Mouse (Mus musculus) monocyte, adult 5-6 weeks (primary cell): ENCODE data around the gene Slc26a5. TPM values are rescaled to one million over a fixed set of nuclear protein-coding genes. Genes with fewer than 3 reads are reported as not detected.

Experiments used
- ATAC-seq: fragments of 153-309, 156-312 bp; replicated peaks from 2 replicates; pipeline ENCODE4 v1.8.0; 2017; ENCODE audit warnings: mild to moderate bottlenecking; ENCODE audit not compliant: low TSS enrichment, insufficient number of reproducible peaks, severe bottlenecking, poor library complexity, low FRiP score
- total RNA-seq: library from RNA; stranded (forward); fragments of 200-1000, 200-491, 200-594 nt; gene quantifications from 3 replicates; pipeline ENCODE4 v1.2.3, GENCODE M21; 2017

The Slc26a5 gene
- total RNA-seq, 1 experiment from 2014 or later: not detected

DNA sequence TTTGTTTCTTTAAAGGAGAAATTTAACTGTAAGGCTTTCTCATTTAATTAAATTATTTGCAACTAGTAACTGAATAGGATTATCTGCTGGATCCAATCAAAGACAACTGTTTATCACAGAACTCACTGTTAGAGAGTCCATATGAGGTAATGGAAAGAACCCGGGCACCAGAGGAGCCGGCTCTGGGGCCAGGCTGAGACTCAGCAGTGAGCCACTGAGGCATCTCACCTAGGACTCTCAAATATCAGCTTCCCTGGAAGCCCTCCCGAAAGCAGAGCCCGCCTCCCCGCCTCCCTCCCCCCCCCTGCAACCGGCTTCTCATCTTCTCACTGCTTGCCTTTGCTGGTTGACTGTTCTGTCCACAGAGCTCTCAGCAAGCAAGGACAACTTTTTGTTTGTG is 37.8 kb downstream of the Slc26a5 start:
- ATAC-seq: no peak

DNA sequence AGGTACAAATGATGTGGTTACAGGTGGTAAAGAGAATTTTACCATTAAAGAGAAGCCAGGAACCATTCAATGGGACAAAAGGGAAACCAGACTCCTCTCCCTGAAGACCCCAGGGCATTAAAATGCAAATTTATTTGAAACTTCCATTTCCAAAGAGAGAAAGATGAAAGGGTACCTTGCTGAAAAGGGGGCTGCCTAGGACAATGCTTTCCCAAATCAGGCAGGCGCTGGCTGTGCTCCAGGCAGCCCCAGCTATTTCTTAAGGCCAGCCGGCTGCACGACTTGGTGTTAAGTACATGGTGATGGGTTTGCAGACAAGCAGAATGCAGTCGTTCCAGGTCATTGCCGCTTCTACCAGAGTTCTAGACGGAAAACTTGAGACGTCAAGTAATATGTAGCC is 39.0 kb downstream of the Slc26a5 start:
- ATAC-seq: no peak

DNA sequence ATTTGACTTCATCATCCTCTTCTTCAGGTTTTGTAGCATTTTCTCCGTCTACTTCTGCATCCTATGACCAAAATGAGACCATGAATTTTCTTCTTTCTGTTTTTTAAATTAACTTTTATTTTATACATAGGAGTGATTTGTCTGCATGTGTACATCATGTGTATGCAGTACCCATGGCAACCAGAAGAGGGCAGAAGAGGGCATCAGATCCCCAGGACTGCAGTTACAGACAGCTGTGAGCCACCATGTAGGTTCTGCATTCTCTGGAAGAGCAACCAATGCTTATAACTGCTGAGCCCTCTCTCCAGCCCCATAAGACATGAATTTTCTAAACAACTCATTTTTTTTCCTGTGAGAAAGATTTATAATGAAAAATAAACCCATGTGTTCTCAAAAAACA is 51.4 kb downstream of the Slc26a5 start:
- ATAC-seq: no peak

DNA sequence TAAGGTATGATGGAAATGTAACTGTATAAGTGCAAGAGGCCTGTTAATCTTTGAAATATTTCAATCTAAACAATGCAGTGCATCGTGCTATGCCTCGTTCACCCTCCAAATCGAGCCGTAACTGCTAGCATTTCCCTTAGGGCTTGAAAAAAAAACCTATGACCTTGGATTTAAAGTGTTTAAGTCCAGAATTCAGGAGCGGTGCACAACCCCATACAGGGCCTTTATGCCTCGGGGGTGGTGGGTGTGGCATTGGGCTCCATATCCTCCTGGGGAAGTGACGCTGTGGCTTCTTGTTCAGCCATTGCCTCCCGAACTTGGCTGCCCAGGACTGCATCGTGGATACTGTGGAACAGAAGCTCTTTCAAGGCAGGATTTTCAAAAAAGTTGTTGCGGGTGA is 54.5 kb downstream of the Slc26a5 start:
- no peak for ATAC-seq

DNA sequence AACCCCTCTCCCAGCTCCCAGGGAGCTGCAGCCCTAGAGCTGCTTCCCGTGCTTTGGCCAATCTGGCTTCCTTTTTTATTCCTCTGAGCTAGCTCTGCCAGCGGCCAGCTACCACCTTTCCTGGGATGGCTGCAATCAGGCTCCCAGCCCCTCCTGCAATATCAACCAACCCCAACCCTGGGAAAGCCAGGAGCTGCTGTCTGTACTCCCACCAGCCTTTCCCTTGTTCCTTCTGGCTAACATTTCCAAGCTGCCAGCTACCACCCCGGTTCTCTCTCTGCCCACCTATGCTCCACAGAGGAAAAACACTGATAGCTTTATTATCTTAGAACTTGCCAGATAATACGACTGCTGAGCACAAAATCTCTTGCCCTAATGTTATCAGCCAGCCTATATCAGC is 60.6 kb downstream of the Slc26a5 start:
- ATAC-seq: no peak

DNA sequence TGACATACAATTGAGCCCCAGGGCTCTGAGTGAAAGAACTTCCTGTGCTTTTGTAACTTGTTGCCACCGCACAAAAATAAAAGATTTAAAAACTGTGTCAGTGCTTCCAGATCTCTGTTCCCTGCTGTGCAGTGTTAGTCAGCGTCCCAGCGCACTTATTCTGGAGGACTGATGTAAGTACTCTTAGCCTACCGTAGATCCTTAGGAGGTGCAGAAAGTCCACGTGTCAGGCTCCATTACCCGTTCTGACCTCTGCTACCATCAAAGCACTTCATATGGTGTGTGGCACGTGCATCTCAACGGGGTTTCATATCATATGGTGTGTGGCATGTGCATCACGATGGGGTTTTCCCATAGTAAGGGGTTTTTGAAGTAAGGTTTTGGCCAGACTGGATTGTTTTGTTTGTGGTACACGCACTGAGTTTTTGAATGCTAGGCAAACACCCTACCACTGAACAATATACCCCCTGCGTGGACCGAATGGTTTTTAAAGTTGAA is 61.7 kb downstream of the Slc26a5 start:
- no peak for ATAC-seq

DNA sequence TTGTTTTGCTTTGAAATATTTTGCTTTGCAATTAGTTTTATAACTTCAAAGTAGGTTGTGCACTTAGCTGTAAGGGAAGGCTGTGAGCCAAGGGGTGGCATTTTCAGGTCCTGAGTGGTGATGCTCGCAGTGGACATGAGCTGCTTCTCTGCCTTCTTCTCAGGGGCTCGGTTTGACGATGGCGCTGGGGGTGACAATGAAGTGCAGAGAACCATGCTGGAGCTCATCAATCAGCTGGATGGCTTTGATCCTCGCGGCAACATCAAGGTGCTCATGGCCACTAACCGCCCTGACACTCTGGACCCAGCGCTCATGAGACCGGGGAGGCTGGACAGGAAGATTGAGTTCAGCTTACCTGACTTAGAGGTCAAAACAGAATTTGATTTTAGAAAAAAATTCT is 62.5 kb downstream of the Slc26a5 start:
- ATAC-seq: no peak

DNA sequence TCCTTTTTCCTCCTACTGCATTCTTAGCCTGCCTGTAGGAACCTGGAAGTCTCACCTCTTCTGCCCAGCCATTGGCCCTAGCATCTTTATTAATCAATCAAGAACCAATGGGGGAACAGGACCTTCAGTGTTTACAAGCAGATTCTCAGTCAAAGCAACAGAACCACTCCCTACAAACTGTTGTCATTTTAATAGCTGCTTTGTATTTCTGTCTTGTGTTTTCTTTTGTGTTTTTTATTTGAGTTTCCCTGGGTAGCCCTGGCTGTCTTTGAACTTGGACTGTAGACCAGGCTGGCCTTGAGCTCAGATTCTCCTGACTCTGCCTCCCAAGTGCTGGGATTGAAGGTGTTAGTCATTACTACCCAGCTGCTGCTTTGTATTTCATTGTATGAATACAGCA is 73.2 kb downstream of the Slc26a5 start:
- ATAC-seq: no peak

DNA sequence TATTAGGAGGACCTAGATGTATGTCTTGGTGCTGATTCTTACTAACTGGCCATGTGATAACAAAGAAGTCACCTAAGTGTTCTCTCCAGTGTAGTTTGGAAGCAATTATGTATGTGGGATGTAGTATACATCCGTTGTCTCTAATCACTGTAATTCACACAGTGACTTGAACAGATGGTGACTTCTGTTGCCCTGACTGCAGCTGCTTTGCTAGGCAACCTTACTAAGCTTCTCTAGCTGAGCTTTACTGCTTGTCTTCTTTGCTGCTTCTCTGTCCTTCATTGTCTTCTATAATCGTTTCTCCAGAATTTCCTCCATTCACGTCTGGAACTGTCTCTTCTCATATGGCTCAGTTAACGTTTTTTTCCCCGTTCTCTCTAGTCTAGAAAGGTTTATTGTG is 76.3 kb downstream of the Slc26a5 start:
- no peak for ATAC-seq

DNA sequence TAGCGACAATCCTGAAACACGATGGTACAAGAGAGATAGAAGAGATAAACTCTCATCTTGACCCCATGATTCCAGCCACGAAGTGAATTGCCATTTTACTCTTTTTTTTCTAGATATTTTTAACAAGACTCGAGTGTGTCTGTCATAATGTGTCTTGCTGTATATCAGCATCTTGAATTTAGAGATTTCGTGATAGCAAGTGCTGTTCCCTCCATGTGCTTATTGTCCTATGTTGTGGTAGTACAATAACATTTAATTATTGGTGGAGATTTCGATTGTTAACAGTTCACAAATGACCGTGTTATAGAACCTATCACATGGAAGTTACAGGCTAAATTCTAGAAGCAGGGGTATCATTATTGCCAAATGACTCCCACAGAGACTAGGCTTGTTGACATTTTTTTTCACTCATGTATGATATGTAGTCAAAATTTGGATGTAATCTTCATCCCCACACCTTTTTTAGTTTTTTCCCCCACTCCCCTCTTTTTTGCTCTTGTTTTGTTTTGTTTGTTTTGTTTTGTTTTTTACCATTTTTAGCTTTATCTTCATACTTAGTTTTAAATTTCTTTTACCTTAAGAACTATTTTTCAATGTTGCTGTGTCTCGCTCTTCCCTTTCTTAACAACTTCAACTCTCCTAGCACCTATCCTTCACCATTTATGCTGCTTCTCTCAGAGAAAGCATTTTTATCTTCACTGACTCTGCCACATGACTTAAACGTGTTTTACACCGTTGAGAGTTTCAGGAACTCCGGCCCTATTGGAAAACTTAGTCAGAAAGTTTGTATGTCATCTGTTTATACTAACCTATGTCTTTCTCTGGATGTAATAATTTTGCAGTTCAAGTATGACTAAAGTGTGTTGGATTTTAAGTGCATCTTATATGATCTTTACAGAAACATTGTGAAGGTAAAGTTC is 78.0 kb downstream of the Slc26a5 start:
- ATAC-seq: no peak

DNA sequence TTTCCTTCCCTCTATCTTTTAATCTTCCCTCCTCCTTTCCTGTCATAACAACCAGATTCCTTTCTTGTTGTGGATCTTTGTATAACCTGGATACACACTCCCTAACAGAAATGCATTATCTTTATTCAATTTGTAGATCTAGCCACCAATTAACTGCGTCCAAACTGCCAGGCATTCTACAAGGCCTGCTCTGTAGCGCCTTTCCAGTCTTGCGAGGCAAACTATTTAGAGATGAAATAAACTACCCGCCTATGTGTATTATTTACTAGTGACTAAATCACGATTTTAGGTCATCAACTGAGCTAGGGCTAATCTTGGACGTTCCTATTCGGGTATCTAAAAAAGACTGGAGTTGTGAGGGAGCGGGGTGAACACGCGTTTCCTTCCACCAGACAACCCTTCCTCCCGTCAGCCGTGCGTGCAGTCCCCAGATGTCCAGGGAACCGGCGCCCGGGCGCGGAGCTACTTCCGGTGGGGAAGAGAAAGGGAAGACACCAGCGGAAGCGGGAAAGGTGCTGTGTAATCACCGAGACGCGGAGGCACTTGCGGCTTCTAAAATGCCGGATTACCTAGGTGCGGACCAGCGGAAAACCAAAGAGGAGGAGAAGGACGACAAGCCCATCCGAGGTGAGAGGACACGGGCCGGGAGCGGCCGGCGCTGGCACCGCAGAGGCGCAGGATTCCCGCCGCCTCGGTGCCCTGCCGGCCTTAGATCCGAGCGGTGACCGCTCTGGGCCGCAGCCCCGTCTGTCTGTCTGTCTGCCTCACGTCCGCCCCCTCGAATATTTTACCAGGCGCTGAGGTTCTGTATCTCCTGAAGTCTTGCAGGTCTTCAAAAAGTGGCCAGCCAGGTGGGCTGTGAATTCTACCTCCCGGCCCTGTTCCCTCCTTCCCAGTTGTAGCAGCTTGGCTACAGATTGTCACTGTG is 78.9 kb downstream of the Slc26a5 start:
- ATAC-seq: peak; percentile 87

DNA sequence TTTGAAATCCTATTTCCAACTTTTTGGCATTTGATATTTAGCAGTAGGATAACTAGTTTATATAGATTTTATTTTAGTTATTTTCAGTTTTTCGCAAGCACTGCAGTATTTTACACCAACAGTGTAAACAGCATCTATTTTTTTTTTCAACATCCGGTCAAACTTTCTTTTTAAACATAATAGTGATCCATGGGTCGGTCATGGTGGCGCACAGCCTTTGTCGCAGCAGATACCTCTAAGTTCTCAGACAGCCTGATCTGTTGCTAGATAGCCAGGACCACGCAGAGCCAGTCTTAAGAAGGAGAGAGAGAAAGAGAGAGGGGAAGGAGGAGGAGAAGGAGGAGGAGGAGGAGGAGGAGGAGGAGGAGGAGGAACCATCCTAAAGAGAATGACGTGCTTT is 79.6 kb downstream of the Slc26a5 start:
- ATAC-seq: no peak

DNA sequence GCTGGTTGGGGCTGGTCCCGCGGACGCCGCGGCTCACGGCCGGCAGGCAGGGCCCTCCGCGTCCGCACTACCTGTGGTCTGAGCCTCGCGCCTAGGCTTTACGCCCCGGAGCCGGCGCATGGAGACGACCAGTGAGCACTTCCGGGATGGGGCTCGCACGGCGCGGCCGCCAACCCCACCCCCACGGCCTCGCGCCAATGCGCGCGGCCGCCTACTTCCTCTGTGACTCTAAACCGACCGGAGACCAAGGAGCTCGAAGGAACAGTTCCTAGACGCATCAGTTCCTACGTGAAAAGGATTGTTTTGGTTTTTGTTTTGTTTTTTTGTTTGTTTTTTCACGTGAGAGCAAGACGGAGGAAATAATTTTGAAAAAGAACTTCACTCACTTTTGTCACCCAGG is 80.4 kb downstream of the Slc26a5 start, which contains the start of the genes Dnajc2 and Psmc2:
Gene Dnajc2 (minus strand): TSS at position 199 of the 400 bp plus-strand sequence.
Gene Psmc2 (plus strand): TSS at position 231 of the 400 bp plus-strand sequence.
- ATAC-seq: peak; percentile 81

DNA sequence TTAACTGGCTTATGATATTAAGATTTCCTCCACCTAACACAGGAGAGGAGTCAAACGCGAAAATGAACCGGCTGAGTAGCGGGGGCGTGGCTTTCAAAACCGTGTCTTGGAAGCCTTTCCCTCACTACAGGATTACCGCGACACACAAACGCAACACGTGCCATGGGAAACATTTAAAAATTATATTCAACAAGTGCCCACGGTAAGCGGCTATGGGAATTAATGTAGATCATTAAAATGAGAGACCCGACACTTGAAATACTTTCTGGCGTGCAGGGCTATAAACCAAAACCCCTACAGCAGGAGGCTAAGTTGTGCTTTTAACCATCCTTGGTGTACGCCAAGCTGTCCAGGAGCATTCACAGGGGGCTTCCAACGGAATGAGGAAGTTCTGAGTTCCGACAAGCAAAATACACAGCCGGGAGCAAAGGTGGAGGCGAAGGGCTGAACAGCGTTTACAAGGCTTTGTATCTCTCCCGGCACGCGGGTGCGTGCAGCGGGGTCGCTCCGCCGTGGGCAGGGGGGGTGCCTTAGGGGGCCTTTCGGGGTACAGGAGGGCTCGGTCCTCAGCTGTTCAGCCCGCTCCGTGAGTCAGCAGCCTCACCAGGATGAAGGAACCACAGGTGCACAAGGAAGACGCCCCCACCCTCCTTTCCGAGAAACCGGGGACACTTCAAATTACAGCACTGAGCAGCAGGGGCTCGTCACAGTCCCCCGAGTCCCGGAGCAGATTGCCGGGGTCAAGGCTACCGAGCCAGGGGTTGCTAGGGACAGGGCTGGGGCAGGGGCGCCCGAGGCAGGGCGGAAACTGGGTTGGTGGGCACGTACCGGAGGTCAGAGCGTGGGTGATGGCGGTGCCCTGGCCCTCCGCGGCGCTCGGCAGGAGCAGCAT is 81.0 kb downstream of the Slc26a5 start:
- 0 out of 2 replicates have a peak, but pooled peaks have one; percentile 1 for ATAC-seq

DNA sequence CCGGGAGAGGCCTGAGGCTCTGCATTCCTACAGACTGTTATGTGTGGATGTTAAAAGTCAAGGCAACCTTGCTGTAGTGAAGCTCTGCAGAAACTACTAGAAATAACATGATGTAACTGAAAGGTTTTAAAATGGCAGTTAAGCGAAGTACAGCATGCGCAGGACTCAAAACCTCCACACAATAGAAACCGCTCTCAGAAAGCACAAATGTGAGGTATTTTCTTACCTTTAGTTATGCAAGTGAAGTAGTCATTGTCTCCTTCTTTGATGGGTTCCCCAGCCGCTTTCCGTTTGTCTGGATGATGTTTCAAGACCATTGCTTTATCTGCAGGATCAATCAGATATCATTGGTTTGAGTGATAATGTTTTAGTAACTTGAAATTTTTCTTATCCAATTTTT is 88.9 kb downstream of the Slc26a5 start:
- no peak for ATAC-seq

DNA sequence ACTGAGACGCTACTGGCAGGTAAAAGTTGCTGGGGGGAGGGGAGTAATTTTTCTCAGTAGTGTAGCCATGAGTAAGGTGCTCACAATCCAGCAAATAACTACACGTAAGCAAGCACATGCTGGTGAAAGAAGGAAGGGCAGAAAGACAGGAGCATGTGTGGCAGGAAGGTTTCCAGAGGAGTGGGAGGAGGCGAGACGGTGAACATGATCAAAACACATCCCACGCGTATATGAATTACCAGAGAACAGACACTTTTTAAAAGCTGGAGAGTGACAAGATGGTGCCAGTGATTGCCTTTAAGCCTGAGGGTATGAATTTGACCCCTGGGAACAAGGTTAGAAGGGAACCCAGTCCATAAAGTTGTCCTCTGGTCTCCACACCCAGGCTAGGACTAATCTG is 95.6 kb downstream of the Slc26a5 start:
- ATAC-seq: no peak

DNA sequence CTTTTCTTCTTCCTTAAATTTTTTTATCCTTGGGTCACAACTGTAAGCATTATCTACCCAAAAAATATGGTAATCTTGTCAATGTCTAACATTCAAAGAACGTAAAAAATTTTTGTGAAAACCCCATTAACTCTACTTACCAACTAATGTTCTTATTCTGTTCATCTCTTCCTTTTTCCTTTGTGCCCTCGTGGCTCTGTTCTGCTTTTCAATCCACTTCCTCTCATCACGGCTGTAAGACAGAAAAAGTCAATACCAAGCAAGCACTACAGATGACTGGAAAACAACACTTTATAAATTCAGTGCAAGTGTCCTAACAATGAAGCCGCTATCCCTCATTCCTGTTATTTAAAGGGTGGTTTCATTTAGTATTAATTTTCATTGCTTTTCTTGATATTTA is 96.9 kb downstream of the Slc26a5 start:
- ATAC-seq: no peak
